Mouse (Mus musculus): ENCODE measurements around the gene Epha6. TPM values are rescaled to one million over a fixed set of nuclear protein-coding genes. Genes with fewer than 3 reads are reported as not detected.

Gene Epha6
- polyA plus RNA-seq, 1 experiment from 2014 or later, result 9.1 TPM

GRCm38 (mm10) chr16:60468200-60468785, 137.0 kb downstream of the Epha6 start:
- 67% methylated on average over 7 of the region's 7 CpGs for WGBS
- Histone ChIP-seq H3K9me3 (no peaks in the 10 kb centered on the region), H3K9ac (no peak overlapping the region), H3K4me2 (no peak overlapping the region), H3K36me3 (replicated peaks) (no peaks in the 10 kb centered on the region), H3K4me3 (no peak overlapping the region), H3K4me1 (no peaks in the 10 kb centered on the region), H3K27ac (no peak overlapping the region), H3K27me3 (replicated peaks) (no peaks in the 10 kb centered on the region)
- ATAC-seq (replicated peaks), result peak; percentile 84

DNA sequence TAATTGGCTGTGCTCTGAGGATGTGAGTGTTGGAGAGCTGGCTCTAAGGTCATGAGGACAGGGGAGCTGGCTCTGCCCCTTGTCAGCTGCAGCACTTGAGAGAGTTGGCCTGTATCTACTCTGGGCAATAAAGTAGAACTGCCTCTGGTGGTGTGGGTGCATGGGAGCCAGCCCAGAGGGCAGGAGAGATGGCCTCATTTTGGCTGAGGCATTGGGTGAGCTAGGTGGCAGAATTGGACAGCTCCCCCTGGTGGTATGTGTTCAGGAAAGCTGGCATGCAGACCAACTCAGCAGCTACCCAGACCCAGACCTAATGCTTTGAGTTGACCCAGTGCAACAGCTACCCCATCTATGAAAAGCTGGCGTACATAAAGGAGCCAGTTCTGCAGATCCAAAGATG, 170.0 kb downstream of the Epha6 start:
- Histone ChIP-seq H3K4me3 (no peak overlapping the region), H3K9me3 (no peaks in the 10 kb centered on the region), H3K4me2 (no peak overlapping the region), H3K9ac (no peak overlapping the region), H3K4me1 (no peaks in the 10 kb centered on the region), H3K27me3 (replicated peaks) (no peaks in the 10 kb centered on the region), H3K27ac (no peak overlapping the region), H3K36me3 (replicated peaks) (no peaks in the 10 kb centered on the region)
- no peak for ATAC-seq (replicated peaks)
- WGBS, result 86% methylated on average over 1 of the region's 1 CpGs

DNA sequence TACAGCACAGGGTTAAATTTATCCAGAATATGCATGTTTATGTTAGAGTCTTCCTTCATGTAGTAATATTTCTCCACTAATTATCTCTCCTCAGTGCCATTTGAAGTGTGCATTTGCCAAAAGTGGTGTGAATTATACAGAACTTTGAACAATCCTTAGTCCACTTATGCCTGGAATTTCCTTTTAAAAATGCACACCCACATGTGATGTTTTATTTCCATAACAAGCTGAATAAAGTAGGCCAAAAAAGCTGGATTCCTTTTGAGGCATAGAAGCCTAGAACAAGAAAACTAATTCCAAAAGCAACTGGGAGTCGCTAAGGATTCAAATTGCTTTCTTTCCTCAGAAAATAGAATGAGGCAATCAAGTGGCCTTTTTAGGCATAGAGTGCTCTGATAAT, 171.1 kb downstream of the Epha6 start:
- Histone ChIP-seq H3K9ac (no peak overlapping the region), H3K27me3 (replicated peaks) (no peaks in the 10 kb centered on the region), H3K4me1 (no peaks in the 10 kb centered on the region), H3K27ac (no peak overlapping the region), H3K4me2 (no peak overlapping the region), H3K36me3 (replicated peaks) (no peaks in the 10 kb centered on the region), H3K9me3 (no peaks in the 10 kb centered on the region), H3K4me3 (no peak overlapping the region)
- 75% methylated on average over 1 of the region's 1 CpGs for WGBS
- no peak for ATAC-seq (replicated peaks)

DNA sequence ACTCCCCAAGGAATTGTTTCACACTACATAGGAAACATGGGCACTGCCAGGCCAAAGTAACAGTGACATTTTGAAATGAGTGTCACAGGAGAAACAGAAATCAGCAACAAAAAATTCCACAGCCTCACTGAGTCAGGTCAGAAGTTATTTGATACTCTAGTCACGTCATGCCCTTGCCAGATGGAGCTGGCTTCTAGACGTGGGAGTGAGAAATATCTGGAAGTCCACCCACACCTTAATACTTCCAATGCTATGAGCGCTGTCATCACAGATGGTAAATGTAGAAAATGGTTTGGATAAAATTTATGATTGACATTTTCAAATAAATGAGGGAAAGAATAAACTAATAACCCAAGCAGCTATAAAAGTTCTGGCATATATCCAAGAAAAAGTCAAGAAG, 210.0 kb downstream of the Epha6 start:
- Histone ChIP-seq H3K36me3 (replicated peaks) (no peaks in the 10 kb centered on the region), H3K4me3 (no peak overlapping the region), H3K9me3 (no peaks in the 10 kb centered on the region), H3K27ac (no peak overlapping the region), H3K9ac (no peak overlapping the region), H3K4me1 (no peaks in the 10 kb centered on the region), H3K27me3 (replicated peaks) (no peaks in the 10 kb centered on the region), H3K4me2 (no peak overlapping the region)
- peak; percentile 83; the same call in 1 of the 2 replicates for ATAC-seq (replicated peaks)
- WGBS, result 61% methylated on average over 3 of the region's 3 CpGs

GRCm38 (mm10) chr16:60392961-60393360, 212.4 kb downstream of the Epha6 start:
- no peaks in the 10 kb centered on the region for H3K9me3 ChIP-seq
- no peak overlapping the region for H3K9ac ChIP-seq
- ATAC-seq (replicated peaks), result no peak
- no peak overlapping the region for H3K4me3 ChIP-seq
- H3K27ac ChIP-seq, result no peak overlapping the region
- no peak overlapping the region for H3K4me2 ChIP-seq
- H3K36me3 ChIP-seq (replicated peaks), result no peaks in the 10 kb centered on the region
- no peaks in the 10 kb centered on the region for H3K27me3 ChIP-seq (replicated peaks)
- H3K4me1 ChIP-seq, result no peaks in the 10 kb centered on the region

GRCm38 (mm10) chr16:60375147-60375546, 230.2 kb downstream of the Epha6 start:
- Histone ChIP-seq H3K9ac (no peak overlapping the region), H3K4me2 (no peak overlapping the region)

GRCm38 (mm10) chr16:60283963-60284362, 321.4 kb downstream of the Epha6 start:
- Histone ChIP-seq H3K9ac (no peak overlapping the region), H3K27me3 (replicated peaks) (no peaks in the 10 kb centered on the region), H3K4me1 (no peaks in the 10 kb centered on the region), H3K4me2 (no peak overlapping the region), H3K9me3 (no peaks in the 10 kb centered on the region), H3K27ac (no peak overlapping the region), H3K36me3 (replicated peaks) (no peaks in the 10 kb centered on the region), H3K4me3 (no peak overlapping the region)
- ATAC-seq (replicated peaks), result no peak
- WGBS, result 84% methylated on average over 1 of the region's 1 CpGs

More at GRCm38 (mm10) chr16:60375147-60375546, 230.2 kb downstream of the Epha6 start:
- no peak for ATAC-seq (replicated peaks)
- Histone ChIP-seq H3K36me3 (replicated peaks) (no peaks in the 10 kb centered on the region), H3K27ac (no peak overlapping the region), H3K4me3 (no peak overlapping the region), H3K27me3 (replicated peaks) (no peaks in the 10 kb centered on the region), H3K9me3 (no peaks in the 10 kb centered on the region), H3K4me1 (no peaks in the 10 kb centered on the region)

DNA sequence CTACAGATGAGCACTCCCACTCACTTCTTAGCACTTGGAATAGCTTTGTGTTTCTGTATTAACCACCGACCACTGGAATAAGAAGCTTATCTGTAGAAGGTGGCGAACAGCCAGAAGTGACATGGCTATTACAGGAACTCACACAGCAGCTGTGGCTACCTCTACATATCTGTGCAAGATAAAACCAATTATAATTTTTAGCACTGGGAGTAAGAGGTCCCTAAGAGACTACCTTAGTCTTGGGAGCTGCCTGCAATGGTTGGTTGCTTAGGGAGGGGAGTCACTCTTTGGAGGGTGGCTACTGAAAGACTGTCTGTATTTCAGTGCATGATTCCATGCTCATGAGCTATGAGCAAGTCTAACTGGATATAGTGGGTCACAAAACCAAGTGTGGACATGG, 331.2 kb downstream of the Epha6 start:
- Histone ChIP-seq H3K27ac (no peak overlapping the region), H3K4me2 (no peak overlapping the region), H3K27me3 (replicated peaks) (no peaks in the 10 kb centered on the region), H3K4me1 (no peaks in the 10 kb centered on the region), H3K9me3 (no peaks in the 10 kb centered on the region), H3K4me3 (no peak overlapping the region), H3K9ac (no peak overlapping the region), H3K36me3 (replicated peaks) (no peaks in the 10 kb centered on the region)
- no peak for ATAC-seq (replicated peaks)
- WGBS, result 69% methylated on average over 2 of the region's 2 CpGs

- Histone ChIP-seq H3K36me3 (replicated peaks) (no peaks in the 10 kb centered on the region), H3K9me3 (no peaks in the 10 kb centered on the region), H3K4me1 (no peaks in the 10 kb centered on the region), H3K4me3 (no peak overlapping the region), H3K9ac (no peak overlapping the region), H3K27me3 (replicated peaks) (no peaks in the 10 kb centered on the region), H3K27ac (no peak overlapping the region), H3K4me2 (no peak overlapping the region)
- WGBS, result 62% methylated on average over 9 of the region's 9 CpGs
- peak; percentile 97 for ATAC-seq (replicated peaks)
Observed at GRCm38 (mm10) chr16:60266367-60267351, 338.7 kb downstream of the Epha6 start.

GRCm38 (mm10) chr16:60264719-60265508, 340.4 kb downstream of the Epha6 start:
- WGBS, result 78% methylated on average over 6 of the region's 6 CpGs
- no peak overlapping the region for H3K27ac ChIP-seq
- H3K27me3 ChIP-seq (replicated peaks), result no peaks in the 10 kb centered on the region
- no peaks in the 10 kb centered on the region for H3K4me1 ChIP-seq
- ATAC-seq (replicated peaks), result no peak
- H3K9ac ChIP-seq, result no peak overlapping the region
- no peak overlapping the region for H3K4me3 ChIP-seq
- no peaks in the 10 kb centered on the region for H3K36me3 ChIP-seq (replicated peaks)
- H3K4me2 ChIP-seq, result no peak overlapping the region
- H3K9me3 ChIP-seq, result no peaks in the 10 kb centered on the region

GRCm38 (mm10) chr16:60258151-60258635, 347.1 kb downstream of the Epha6 start:
- 83% methylated on average over 7 of the region's 7 CpGs for WGBS
- H3K4me3 ChIP-seq, result no peak overlapping the region
- no peak overlapping the region for H3K9ac ChIP-seq
- no peak for ATAC-seq (replicated peaks)
- H3K36me3 ChIP-seq (replicated peaks), result no peaks in the 10 kb centered on the region
- H3K9me3 ChIP-seq, result no peaks in the 10 kb centered on the region
- no peak overlapping the region for H3K27ac ChIP-seq
- no peaks in the 10 kb centered on the region for H3K27me3 ChIP-seq (replicated peaks)
- H3K4me1 ChIP-seq, result no peaks in the 10 kb centered on the region
- H3K4me2 ChIP-seq, result no peak overlapping the region

- no peak overlapping the region for H3K9ac ChIP-seq
Observed at GRCm38 (mm10) chr16:60257623-60258022, 347.7 kb downstream of the Epha6 start.

More at GRCm38 (mm10) chr16:60257623-60258022, 347.7 kb downstream of the Epha6 start:
- Histone ChIP-seq H3K4me3 (no peak overlapping the region), H3K36me3 (replicated peaks) (no peaks in the 10 kb centered on the region), H3K9me3 (no peaks in the 10 kb centered on the region), H3K27me3 (replicated peaks) (no peaks in the 10 kb centered on the region), H3K4me1 (no peaks in the 10 kb centered on the region), H3K27ac (no peak overlapping the region), H3K4me2 (no peak overlapping the region)
- no peak for ATAC-seq (replicated peaks)
- 72% methylated on average over 2 of the region's 2 CpGs for WGBS
